Mouse (Mus musculus): ENCODE results near the gene Ahcy. TPM values are rescaled to one million over a fixed set of nuclear protein-coding genes. Genes with fewer than 3 reads are reported as not detected.

The Ahcy gene
- 20.8 TPM for polyA plus RNA-seq (2014; fragmentation: Illumina TruSeq; extraction: RNeasy Lipid Tissue Mini Kit (QIAGEN cat#74804); ENCODE audit: insufficient read depth, low read depth, low replicate concordance)

GRCm38 (mm10) chr2:155073978-155074765 is at the start of gene Ahcy:
Gene Ahcy (minus strand): TSS chr2:155074497.

GRCm38 (mm10) chr2:155018251-155018755 is 56.0 kb downstream of the Ahcy start, which contains the start of gene Gm14226:
Gene Gm14226 (plus strand): TSS chr2:155018266.

Other genes starting within 250 kb of the Ahcy start
- gene Eif2s2, start 181.6 kb downstream of the Ahcy start, polyA plus RNA-seq (2014; fragmentation: Illumina TruSeq; extraction: RNeasy Lipid Tissue Mini Kit (QIAGEN cat#74804); ENCODE audit: insufficient read depth, low read depth, low replicate concordance), result 48.7 TPM
- gene Gm14226, start 56.2 kb downstream of the Ahcy start, polyA plus RNA-seq (2014; fragmentation: Illumina TruSeq; extraction: RNeasy Lipid Tissue Mini Kit (QIAGEN cat#74804); ENCODE audit: insufficient read depth, low read depth, low replicate concordance), result 0.07 TPM
- 15.8 TPM for gene Itch, start 59.0 kb upstream of the Ahcy start, polyA plus RNA-seq (2014; fragmentation: Illumina TruSeq; extraction: RNeasy Lipid Tissue Mini Kit (QIAGEN cat#74804); ENCODE audit: insufficient read depth, low read depth, low replicate concordance)
- gene Dynlrb1, start 162.0 kb upstream of the Ahcy start, polyA plus RNA-seq (2014; fragmentation: Illumina TruSeq; extraction: RNeasy Lipid Tissue Mini Kit (QIAGEN cat#74804); ENCODE audit: insufficient read depth, low read depth, low replicate concordance), result 257 TPM
- 275 TPM for gene Map1lc3a, start 201.8 kb upstream of the Ahcy start, polyA plus RNA-seq (2014; fragmentation: Illumina TruSeq; extraction: RNeasy Lipid Tissue Mini Kit (QIAGEN cat#74804); ENCODE audit: insufficient read depth, low read depth, low replicate concordance)